Mouse (Mus musculus) embryo, embryonic 9.5 days (tissue): ENCODE data around the gene Slc25a53.
A peak's percentile ranks its signal among the peaks of the same experiment; 100 is the strongest.
"Not testable (repeated sequence)": the region's sequence is repeated elsewhere in the genome, so short reads cannot be mapped to it uniquely, and the experiment has no call there.

Experiments used
- DNase-seq: peaks from one replicate; pipeline ENCODE4 v3.0.0-alpha.2; 2017; ENCODE audit errors: extremely low spot score

The Slc25a53 gene

DNA sequence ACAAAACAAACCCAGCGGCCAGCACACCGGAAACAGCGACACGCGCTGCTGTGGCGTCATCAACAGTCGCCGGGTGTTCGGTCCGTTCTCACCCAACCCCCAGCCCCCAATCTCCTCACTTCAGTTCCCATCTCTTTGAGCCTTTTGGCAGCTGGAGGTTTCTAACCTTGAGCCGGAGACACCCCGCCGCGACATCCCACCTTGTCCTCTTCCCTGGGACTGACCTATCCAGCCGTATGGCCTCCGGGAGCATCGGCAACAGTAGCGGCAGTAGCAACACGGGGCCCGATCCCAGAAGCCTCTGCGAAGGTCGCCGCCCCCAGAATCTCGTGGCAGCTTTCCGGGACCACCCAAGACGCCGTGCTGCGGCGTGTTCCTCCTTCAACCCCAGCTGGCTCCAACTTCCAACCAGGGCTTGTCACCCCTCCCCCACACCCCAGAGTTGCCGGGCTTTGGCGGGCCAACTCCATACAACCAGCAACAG lies at the start of gene Slc25a53:
Slc25a53 (minus strand) TSS at position 303 of the 484 bp plus-strand sequence.
- peak; percentile 88 for DNase-seq

- DNase-seq, result no peak
These were observed 25.1 kb upstream of the Slc25a53 start for GRCm38 (mm10) chrX:137063202-137063601.

DNA sequence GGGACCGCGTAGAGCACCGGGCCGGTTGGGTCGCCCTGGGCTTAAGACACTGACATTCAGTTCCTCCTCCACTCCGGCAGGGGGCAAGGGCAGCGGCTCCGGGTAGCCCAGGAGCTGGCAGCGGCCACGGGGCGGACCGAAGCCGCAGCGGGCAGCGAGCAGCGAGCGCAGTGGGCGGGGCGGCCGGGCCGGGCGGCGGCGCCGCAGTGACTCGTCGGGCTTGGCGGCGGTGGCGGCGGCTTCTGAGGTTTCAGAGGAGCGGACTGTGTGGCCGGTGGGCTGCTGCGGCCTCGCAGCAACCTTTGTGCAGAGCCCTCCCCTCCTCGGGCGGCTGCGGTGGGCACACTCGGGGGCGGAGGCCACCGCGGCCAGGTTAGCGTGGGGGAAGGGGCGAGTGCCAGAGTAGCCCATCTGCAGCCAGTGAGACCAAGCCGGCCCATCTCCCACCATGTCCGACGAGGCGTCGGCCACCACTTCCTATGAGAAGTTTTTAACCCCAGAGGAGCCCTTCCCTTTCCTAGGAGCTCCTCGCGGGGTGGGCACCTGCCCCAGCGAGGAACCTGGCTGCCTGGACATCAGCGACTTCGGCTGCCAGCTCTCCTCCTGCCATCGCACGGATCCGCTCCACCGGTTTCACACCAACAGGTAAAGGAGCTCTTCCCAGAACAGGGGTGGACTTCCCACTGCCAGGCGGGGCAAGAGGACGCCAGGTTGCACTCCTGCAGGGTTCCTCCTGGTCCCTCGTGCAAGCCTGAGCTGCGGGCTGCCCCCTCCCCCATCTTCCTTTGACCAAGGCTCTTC lies 11.5 kb upstream of the Slc25a53 start, which contains the start of gene Fam199x:
Fam199x (plus strand) TSS at position 170 of the 801 bp plus-strand sequence.
- DNase-seq, result peak; percentile 75

DNA sequence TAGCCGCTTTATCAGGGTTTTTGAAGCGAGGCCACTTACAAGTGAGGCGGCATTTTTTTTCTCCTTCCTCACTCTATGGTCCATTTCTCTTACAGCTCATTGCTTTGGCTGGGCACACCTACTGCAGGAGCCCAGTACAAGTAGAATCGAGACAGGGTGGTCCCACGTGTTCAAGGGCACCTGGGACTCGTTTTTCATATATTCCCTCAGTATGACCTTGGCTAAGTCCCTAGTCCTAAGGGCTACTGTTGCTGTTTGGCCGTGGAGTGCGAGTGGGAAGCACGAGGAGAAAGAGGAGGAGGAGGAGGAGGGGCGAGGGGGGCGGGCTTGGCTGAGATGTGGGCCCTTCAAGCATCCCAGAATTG lies 10.9 kb upstream of the Slc25a53 start:
- DNase-seq, result no peak

- no peak for DNase-seq
These were observed 400 bp upstream of the Slc25a53 start for GRCm38 (mm10) chrX:137038502-137038901.

DNA sequence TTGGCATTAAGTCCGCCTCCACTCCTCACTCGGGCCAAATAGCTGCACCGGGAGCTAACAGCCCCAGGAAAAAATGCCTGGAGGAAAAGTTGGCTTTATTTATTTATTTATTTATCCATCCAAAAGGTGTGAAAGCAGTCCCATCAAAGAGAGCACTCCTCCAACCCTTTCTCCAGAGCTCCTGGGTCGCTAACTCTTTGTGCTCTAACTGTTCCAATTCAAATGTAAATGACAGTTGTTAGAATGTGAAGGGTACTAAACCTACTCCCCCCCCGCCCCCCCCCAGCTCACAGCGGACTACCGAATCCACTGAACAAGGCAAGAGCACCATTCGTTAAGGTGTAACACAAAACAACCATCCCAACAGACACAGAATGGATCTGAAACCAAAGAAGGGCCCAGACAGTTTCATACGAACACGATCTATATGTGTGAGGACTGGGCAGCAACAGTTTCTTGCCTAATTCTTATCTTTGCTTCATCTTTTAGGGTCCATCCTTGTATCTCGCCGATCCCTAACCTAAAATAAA lies 567 bp downstream of the Slc25a53 start:
- no peak for DNase-seq

DNA sequence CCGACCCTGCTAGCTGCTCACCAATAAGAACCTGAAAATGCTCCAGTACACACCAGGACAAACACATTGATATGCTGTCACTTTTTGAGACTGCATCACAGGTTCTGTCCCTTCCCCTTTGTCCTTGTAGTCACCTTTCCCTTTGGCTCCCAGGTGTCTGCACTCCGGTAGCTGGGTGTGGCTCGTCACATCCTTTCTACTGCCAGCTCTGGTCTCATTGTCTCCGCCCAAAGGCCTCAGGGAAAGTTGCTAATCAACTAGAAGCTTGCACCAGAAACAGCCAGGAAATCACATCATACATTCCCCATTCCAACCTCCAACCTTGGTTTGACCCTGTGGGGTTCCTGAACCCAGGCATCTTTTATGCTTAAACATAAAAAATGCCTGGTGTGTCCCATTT lies 3.8 kb downstream of the Slc25a53 start:
- DNase-seq, result no peak

DNA sequence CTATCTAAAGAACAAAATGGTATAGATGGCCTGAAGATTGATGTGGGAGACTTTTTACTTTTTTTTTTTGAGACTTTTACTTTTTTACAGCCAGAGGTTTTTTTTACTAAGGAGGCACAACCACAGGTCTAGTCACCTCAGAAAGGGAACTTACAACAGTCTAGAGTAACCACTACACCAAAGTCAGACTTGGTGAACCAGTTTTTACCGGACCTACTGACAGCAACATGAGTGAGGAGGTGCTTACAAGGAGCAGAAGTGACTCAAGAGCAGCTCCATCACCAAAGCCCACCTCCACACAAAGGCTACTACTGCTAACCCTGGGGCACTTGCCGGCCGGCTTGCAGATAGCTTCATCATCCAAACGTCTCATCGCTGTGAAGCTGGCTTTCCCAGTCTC lies 6.4 kb downstream of the Slc25a53 start:
- DNase-seq, result no peak

- DNase-seq, result no peak
These were observed 7.2 kb downstream of the Slc25a53 start for GRCm38 (mm10) chrX:137030916-137031315.

DNA sequence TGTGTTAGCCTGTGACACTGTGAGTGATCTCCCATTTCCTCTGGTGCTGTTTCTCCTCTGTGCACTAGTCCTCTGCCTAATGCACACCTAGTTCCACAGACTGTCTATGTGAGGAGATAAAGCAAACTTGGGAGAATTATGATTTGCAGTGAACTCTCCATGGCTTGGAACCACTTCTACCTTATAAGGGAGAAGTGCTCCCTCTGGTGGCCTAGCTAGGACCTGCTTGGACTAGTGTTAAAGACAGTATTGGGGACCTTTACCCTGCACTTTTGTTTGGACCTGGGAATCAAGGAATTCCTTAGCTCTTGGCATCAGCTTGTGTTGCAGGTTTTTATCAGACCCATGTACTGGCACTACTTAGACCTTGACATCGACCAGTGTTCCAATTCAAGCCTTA lies 18.8 kb downstream of the Slc25a53 start:
- DNase-seq, result peak; percentile 47

DNA sequence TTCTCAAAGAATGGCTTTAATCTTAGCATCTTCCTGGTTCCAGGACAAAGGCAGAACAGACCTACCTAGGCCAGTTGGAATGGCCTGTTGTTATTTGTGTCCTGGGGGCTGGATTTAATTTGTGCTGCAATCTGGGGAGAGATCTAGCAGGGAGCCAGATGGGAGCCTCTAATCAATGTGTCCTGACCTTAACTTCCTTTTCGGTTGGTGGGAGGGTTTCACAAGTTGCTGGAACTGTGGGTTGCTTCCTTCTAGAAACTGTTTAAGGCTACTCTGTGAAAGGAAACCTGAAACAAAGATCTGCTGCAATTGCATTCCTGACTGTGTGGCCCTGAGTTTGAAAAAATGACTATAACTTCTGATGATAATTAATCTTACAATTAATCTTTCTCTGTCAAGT lies 20.4 kb downstream of the Slc25a53 start:
- DNase-seq, result no peak

- DNase-seq, result peak; percentile 42
These were observed 22.9 kb downstream of the Slc25a53 start for GRCm38 (mm10) chrX:137015099-137015709.

GRCm38 (mm10) chrX:136996256-136996655 lies 41.8 kb downstream of the Slc25a53 start:
- DNase-seq, result no peak

GRCm38 (mm10) chrX:136993641-136994040 lies 44.5 kb downstream of the Slc25a53 start:
- no peak for DNase-seq

- DNase-seq, result peak; percentile 74
These were observed 45.0 kb downstream of the Slc25a53 start, which contains the start of gene Zcchc18 for GRCm38 (mm10) chrX:136992978-136993547. Gene Zcchc18, plus strand, starts transcription at chrX:136993155.

DNA sequence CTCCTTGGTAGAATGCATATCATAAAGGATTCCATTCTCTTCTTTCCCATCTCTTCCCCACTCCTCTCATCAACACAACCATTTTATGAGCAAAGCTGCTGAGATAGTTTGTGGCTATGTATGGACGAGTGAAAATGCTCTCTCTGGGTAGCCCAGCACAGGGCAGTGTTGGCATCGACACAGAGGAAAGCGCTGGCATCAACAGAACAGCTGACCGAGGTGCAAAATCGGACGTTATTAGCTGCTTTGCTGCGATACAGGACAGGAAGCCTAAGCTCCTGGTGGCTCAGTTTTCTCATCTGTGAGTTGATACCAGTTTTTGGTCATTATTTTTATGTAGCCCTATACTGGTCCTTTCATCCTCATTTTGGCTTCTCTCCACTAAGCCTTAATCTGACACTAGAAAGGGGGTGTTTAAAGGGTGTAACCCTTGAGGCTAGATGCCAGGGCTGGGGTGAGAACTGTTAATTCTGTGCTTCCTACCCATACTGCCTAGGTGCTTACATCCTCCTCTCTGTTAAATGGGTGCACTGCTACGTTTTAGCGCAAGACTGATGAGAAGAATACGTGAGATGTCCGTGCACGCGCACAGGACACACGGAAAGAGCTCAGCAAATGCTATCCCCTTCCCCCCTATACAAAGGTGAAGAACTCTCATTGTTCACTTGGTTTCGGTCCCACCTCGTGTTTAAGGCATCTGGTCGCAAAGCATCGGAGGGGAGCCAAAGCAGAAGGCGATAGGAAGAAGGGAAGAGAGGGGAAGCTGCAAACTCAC lies 45.7 kb downstream of the Slc25a53 start:
- no peak for DNase-seq

DNA sequence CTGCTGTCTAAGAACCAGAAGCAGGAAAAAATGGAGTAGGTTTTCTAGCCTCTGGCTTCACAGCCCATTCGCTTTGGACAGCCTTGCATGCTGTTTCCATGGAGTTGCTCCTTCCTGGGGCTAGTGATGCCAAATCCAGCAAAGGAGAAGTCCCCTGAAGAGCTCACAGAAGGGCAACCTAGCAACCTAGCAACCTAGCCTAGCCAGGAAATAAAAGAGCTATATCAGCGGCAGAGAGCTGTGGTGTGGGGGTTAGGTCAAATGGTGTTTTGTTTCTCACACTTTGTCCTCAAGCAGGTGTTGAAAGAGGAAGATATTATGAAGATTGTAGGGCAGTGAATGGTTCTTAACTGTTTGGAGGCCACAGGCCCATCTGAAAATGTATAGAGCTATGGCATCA lies 46.8 kb downstream of the Slc25a53 start:
- no peak for DNase-seq

DNA sequence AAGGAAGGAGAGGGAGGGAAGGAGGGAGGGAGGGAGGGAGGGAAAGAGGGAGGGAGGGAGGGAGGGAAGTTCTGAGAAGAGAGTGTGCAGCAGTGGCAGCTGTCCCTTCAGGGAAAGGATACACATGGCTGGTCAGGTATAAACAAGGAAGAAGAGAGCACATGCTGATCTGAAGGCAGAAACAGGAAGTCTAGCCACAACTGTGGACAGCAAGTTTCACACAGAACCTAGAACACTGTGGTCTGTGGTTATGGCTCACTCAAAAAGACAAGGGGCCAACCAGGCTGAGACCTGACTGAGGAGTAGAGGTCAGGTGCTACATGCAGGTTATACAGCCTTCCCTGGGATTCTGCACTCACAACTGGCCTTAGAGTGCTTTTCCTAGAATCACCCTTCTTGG lies 52.1 kb downstream of the Slc25a53 start:
- no peak for DNase-seq

DNA sequence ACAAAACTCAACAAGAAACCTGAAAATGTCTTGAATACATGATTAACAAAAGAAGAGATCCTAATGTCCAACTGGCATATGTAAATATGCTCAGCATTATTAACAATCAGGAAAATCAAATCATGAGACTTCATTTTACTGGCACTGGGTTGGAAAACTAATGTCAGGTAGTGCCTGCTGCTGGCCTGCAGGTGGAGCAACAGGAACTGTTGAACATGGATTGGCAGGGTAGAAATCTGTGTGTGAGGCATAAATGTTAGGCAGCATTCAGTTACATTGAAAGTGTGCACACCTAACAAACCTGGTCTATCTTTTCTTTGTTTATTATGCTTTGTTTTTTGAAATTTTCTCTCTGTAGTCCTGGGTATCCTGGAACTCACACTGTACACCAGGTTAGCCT lies 59.5 kb downstream of the Slc25a53 start:
- DNase-seq, result no peak

- DNase-seq, result peak; percentile 69
These were observed 61.5 kb downstream of the Slc25a53 start, which contains the start of the genes Tmsb15l and Tmsb15b1 for GRCm38 (mm10) chrX:136976424-136977084. Gene Tmsb15l, minus strand, starts transcription at chrX:136976869. Gene Tmsb15b1, minus strand, starts transcription at chrX:136976874.

DNA sequence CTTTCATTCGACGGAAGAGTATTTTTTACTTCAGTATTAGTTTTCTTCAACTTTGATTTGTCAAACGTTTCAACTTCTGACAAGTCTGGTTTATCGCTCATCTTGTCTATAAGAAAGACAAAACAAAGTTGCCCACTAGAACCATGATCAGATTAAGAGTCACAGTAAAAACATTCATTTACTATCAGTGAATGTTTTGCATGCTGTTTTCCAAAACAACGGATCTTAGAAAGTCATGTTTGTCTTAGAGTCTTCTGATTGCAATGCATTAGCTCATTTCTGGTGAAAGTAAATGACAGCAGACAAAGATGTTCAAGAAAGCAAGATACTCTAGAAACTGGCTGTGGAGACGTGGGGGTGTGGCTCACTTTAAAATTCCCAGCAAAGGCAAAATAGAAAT lies 62.7 kb downstream of the Slc25a53 start, which contains the start of gene Tmsb15b2:
Tmsb15b2 (minus strand) TSS at position 101 of the 400 bp plus-strand sequence.
- not testable (repeated sequence) for DNase-seq
